Mouse (Mus musculus) megakaryocyte, embryonic 14.5 days (primary cell): ENCODE data around the gene Wnt4.

Experiments used
- FLI1 ChIP-seq: IDR thresholded peaks from 2 replicates; pipeline ENCODE4 v1.6.1; 2012; ENCODE audit warnings: low read length, inconsistent platforms, mixed read lengths
- GATA1 ChIP-seq: IDR thresholded peaks from 3 replicates; pipeline ENCODE4 v1.6.1; 2012; ENCODE audit warnings: mixed read lengths, low read length, inconsistent platforms, borderline replicate concordance

DNA sequence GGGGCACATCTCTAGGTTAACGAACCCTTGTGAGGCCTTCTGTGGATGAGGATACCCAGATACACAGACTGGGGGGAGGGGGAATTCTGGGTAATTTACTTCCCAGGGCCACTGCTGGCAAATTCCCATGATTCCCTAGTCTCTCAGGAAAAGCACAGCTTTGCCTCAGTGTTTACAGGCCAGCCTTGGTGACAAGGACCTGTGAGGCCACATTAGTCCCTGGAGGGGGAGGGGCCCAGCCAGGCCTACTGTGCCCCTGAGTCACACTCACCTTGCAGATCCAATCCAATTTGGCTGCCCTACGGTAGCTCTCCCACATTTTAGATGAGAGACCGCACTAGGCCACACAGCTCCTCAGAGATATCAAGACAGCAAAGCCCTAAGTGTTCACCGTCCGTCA, 12.2 kb upstream of the Wnt4 start:
- TF ChIP-seq GATA1: no peak
- TF ChIP-seq FLI1: no peak
